Mouse (Mus musculus): ENCODE measurements around the gene Olfr1321. TPM values are rescaled to one million over a fixed set of nuclear protein-coding genes. Genes with fewer than 3 reads are reported as not detected.

The Olfr1321 gene
- not detected in 2 replicates for polyA plus RNA-seq (2014; fragmentation: Nextera tagmentation; extraction: Ambion mirVana)

DNA sequence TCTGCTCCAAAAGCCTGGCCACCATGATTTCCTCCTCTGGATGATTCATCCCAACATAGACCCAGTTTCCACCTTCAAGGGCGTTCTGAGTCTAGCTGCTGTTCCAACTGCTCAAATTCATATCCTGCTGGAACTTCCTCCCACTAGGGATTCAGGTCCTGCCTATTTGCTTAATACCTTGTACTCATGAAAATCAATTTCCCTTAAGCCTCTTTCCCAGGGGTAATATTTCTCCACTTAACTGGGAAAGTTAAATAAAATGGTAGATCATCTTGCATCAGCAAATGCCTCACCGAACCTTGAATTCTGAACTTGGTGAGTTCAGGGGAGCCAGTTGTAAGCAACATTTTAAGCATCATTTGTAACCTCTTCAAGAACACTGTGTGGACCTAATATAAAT lies at the start of gene Olfr1321:
Gene Olfr1321, minus strand, starts transcription at position 101 of the 400 bp plus-strand sequence.
- WGBS, result 84% methylated on average over 2 of the region's 2 CpGs
- no peaks in the 10 kb centered on the region for H3K27me3 ChIP-seq (ENCODE audit: control insufficient read depth, insufficient read depth, low read length)
- H3K36me3 ChIP-seq (ENCODE audit: control insufficient read depth, insufficient read depth, low read length), result no peaks in the 10 kb centered on the region
- no peaks in the 10 kb centered on the region for H3K9me3 ChIP-seq (ENCODE audit: control insufficient read depth, low read length)
- H3K4me3 ChIP-seq (ENCODE audit: low read depth, low read length), result no peak within 1 kb of the TSS
- H3K4me2 ChIP-seq (ENCODE audit: low read depth, severe bottlenecking), result no peak within 1 kb of the TSS
- no peak within 1 kb of the TSS for H3K9ac ChIP-seq (ENCODE audit: low read length)
- H3K4me1 ChIP-seq (ENCODE audit: control insufficient read depth, insufficient read depth, low read length), result no peaks in the 10 kb centered on the region
- no peak within 1 kb of the TSS for H3K27ac ChIP-seq (replicated peaks; ENCODE audit: low read depth, low read length)
- ATAC-seq (ENCODE audit: insufficient number of reproducible peaks, low FRiP score, low TSS enrichment, low read depth) (no peak), DNase-seq (ENCODE audit: low spot score) (no peak)

DNA sequence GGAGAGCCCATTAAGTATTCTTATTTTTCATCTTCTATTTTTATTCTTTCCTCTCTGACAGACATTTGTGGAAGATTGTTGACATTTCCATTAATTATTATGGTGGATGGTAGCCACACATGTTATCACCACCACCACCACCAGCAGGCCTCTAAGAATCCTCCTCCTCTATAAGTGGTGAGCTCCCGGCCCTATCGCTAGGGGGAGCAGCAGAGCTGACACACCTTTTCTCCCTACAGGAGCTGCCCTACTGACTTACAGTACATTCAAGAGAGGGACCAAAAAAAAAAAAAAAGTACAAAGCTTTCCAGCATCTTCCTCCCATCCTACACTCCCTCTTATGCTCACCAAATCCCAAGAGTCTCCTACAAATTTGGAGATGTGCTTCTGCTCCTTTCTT lies 36.0 kb upstream of the Olfr1321 start:
- ATAC-seq (ENCODE audit: insufficient number of reproducible peaks, low FRiP score, low TSS enrichment, low read depth) (no peak), DNase-seq (ENCODE audit: low spot score) (no peak)
- H3K4me3 ChIP-seq (ENCODE audit: low read depth, low read length), result no peak overlapping the region
- 22% methylated on average over 2 of the region's 2 CpGs for WGBS
- H3K27ac ChIP-seq (replicated peaks; ENCODE audit: low read depth, low read length), result no peak overlapping the region
- H3K27me3 ChIP-seq (ENCODE audit: control insufficient read depth, insufficient read depth, low read length), result no peaks in the 10 kb centered on the region
- no peak overlapping the region for H3K4me2 ChIP-seq (ENCODE audit: low read depth, severe bottlenecking)
- H3K9ac ChIP-seq (ENCODE audit: low read length), result no peak overlapping the region
- H3K9me3 ChIP-seq (ENCODE audit: control insufficient read depth, low read length), result no peaks in the 10 kb centered on the region
- H3K4me1 ChIP-seq (ENCODE audit: control insufficient read depth, insufficient read depth, low read length), result no peaks in the 10 kb centered on the region
- H3K36me3 ChIP-seq (ENCODE audit: control insufficient read depth, insufficient read depth, low read length), result no peaks in the 10 kb centered on the region

DNA sequence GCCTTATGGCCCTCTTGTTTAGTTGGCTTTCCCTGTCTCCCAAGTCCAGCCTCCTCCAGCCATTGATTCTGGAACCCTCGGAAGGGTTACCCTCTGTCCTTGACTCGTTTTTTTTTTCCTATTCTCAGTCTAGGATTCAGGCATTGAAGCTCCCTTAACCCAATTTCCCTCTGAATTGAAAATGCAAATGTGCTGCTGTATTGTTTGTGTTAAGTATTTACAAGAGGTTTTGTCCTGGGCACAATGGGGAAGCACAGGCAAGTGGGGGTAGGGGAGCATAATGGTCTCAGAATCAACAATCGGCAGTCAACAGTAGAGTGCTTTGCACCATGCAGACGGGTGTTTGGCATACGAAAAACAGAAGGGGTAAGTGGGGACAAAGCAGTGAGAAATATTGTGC lies 10.3 kb upstream of the Olfr1321 start:
- no peaks in the 10 kb centered on the region for H3K9me3 ChIP-seq (ENCODE audit: control insufficient read depth, low read length)
- 67% methylated on average over 5 of the region's 5 CpGs for WGBS
- no peak for ATAC-seq (ENCODE audit: insufficient number of reproducible peaks, low FRiP score, low TSS enrichment, low read depth)

More for the DNA sequence above, 10.3 kb upstream of the Olfr1321 start:
- Histone ChIP-seq H3K27ac (replicated peaks; ENCODE audit: low read depth, low read length) (no peak overlapping the region), H3K4me3 (ENCODE audit: low read depth, low read length) (no peak overlapping the region), H3K4me2 (ENCODE audit: low read depth, severe bottlenecking) (no peak overlapping the region), H3K36me3 (ENCODE audit: control insufficient read depth, insufficient read depth, low read length) (no peaks in the 10 kb centered on the region), H3K27me3 (ENCODE audit: control insufficient read depth, insufficient read depth, low read length) (no peaks in the 10 kb centered on the region), H3K4me1 (ENCODE audit: control insufficient read depth, insufficient read depth, low read length) (no peaks in the 10 kb centered on the region), H3K9ac (ENCODE audit: low read length) (no peak overlapping the region)
- no peak for DNase-seq (ENCODE audit: low spot score)

Other genes with a start within 250 kb of the Olfr1321 start
- not detected in 2 replicates for gene Olfr1320, start 62.7 kb downstream of the Olfr1321 start, polyA plus RNA-seq (2014; fragmentation: Nextera tagmentation; extraction: Ambion mirVana)
- gene Igsf1, start 62.7 kb upstream of the Olfr1321 start, polyA plus RNA-seq (2014; fragmentation: Nextera tagmentation; extraction: Ambion mirVana), result 0.82 and 1.1 TPM in 2 replicates
- gene Olfr1322, start 156.4 kb upstream of the Olfr1321 start, polyA plus RNA-seq (2014; fragmentation: Nextera tagmentation; extraction: Ambion mirVana), result not detected in 2 replicates